Mouse (Mus musculus) midbrain, embryonic 15.5 days (tissue): ENCODE results near the gene Prim1. TPM values are rescaled to one million over a fixed set of nuclear protein-coding genes. Genes with fewer than 3 reads are reported as not detected.

Experiments used
- ATAC-seq: fragments of 200-750 bp; cut with Nextera tagmentation; replicated peaks from 2 replicates; pipeline ENCODE4 v1.8.0; 2017; ENCODE audit warnings: moderate TSS enrichment
- H3K27ac ChIP-seq: fragments of 300-500 bp; sonication (generic); 2 replicates; pipeline ENCODE4 v1.5.1; 2015; ENCODE audit warnings: mild to moderate bottlenecking, inconsistent platforms
- H3K27me3 ChIP-seq: fragments of 300-500 bp; sonication (generic); replicated peaks from 2 replicates; pipeline ENCODE4 v1.6.1; 2015; ENCODE audit warnings: inconsistent platforms
- H3K36me3 ChIP-seq: fragments of 300-500 bp; sonication (generic); replicated peaks from 2 replicates; pipeline ENCODE4 v1.6.1; 2015; ENCODE audit warnings: inconsistent platforms
- H3K4me1 ChIP-seq: fragments of 300-500 bp; sonication (generic); 2 replicates; pipeline ENCODE4 v1.6.1; 2015; ENCODE audit warnings: inconsistent platforms
- H3K4me2 ChIP-seq: fragments of 300-500 bp; sonication (generic); 2 replicates; pipeline ENCODE4 v1.6.1; 2015; ENCODE audit warnings: inconsistent platforms, mild to moderate bottlenecking, moderate library complexity
- H3K4me3 ChIP-seq: fragments of 300-500 bp; sonication (generic); 2 replicates; pipeline ENCODE4 v1.5.1; 2015; ENCODE audit warnings: mild to moderate bottlenecking, inconsistent platforms
- H3K9ac ChIP-seq: fragments of 300-500 bp; sonication (generic); 2 replicates; pipeline ENCODE4 v1.6.1; 2015; ENCODE audit warnings: mild to moderate bottlenecking, inconsistent platforms
- H3K9me3 ChIP-seq: fragments of 300-500 bp; sonication (generic); 2 replicates; pipeline ENCODE4 v1.6.1; 2016; ENCODE audit warnings: inconsistent platforms
- WGBS: fragments of 180-500 bp; shearing (Covaris S2); methylation state at CpG from one replicate; pipeline ENCODE4 v1.1.7; 2015; ENCODE audit warnings: mixed read lengths; 5-methylcytosine and 5-hydroxymethylcytosine counted together
- polyA plus RNA-seq: library from polyadenylated mRNA; unstranded; fragments of >200 nt; fragmentation: Nextera tagmentation; extraction: Ambion mirVana; gene quantifications from 2 replicates; pipeline ENCODE4 v1.2.1, GENCODE M21; 2015

The Prim1 gene
- polyA plus RNA-seq, 1 experiment from 2014 or later, result 37.2 TPM

DNA sequence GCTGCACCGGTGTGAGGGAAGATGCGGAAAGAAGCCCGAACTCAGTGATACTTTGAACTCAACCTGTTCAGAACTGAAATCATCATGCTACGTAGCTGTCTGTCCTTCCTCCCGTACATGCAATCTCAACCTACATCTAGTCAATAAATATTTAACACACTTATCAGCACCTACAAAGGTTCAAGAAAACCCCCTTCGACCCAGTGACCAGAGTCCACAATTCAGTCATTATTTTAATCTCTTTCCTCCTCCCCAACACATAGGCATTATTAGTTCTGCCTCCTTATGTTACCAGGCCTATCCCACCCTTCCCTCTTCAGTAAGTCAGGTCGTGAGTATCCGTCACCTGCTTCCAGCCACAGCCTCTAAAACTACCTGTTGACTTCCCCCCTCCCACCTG, 9.5 kb upstream of the Prim1 start:
- H3K4me2 ChIP-seq, result no peak overlapping the region
- no peak for ATAC-seq
- H3K4me1 ChIP-seq, result no peaks in the 10 kb centered on the region
- H3K36me3 ChIP-seq, result no peaks in the 10 kb centered on the region
- H3K27me3 ChIP-seq, result no peaks in the 10 kb centered on the region
- no peak overlapping the region for H3K4me3 ChIP-seq
- H3K9me3 ChIP-seq, result no peaks in the 10 kb centered on the region
- 88% methylated on average over 8 of the region's 8 CpGs for WGBS
- H3K27ac ChIP-seq, result no peak overlapping the region
- no peak overlapping the region for H3K9ac ChIP-seq

- Histone ChIP-seq H3K4me1 (no peaks in the 10 kb centered on the region), H3K4me3 (no peak within 1 kb of the TSS), H3K9ac (no peak within 1 kb of the TSS), H3K27me3 (no peaks in the 10 kb centered on the region), H3K9me3 (no peaks in the 10 kb centered on the region), H3K36me3 (no peaks in the 10 kb centered on the region), H3K27ac (no peak within 1 kb of the TSS), H3K4me2 (no peak within 1 kb of the TSS)
- no peak for ATAC-seq
- WGBS, result 91% methylated on average over 1 of the region's 1 CpGs
These were observed 7.5 kb upstream of the Prim1 start, which contains the start of gene Hsd17b6 for GRCm38 (mm10) chr10:128007446-128007845. Gene Hsd17b6 (minus strand): TSS chr10:128007611.

GRCm38 (mm10) chr10:128008207-128008889, 6.6 kb upstream of the Prim1 start:
- H3K27me3 ChIP-seq, result no peaks in the 10 kb centered on the region
- ATAC-seq, result peak; percentile 74
- 11% methylated on average over 4 of the region's 4 CpGs for WGBS

DNA sequence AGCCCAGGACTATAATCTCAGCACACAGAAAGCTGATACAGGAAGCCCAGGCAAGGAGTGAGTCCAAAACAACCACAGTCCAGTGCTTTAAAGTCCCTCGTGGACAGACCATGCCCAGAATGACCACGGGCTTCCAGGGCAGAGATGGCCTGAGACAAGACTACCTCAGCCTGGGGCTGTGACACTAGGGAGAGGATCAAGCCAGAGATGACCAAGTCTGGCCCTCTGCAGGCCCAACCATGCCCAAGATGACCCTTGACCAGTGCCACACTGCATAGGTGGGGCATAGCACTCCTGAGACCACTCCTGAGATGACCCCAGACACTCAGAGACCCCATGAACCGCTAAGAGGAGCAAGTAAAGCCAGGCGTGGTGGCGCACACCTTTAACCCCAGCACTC, 5.2 kb upstream of the Prim1 start:
- Histone ChIP-seq H3K27ac (no peak overlapping the region), H3K36me3 (no peaks in the 10 kb centered on the region), H3K4me2 (no peak overlapping the region), H3K9me3 (no peaks in the 10 kb centered on the region), H3K4me1 (no peaks in the 10 kb centered on the region), H3K9ac (no peak overlapping the region), H3K27me3 (no peaks in the 10 kb centered on the region), H3K4me3 (no peak overlapping the region)
- 81% methylated on average over 5 of the region's 5 CpGs for WGBS
- no peak for ATAC-seq

More at GRCm38 (mm10) chr10:128008207-128008889, 6.6 kb upstream of the Prim1 start:
- Histone ChIP-seq H3K36me3 (no peaks in the 10 kb centered on the region), H3K4me3 (no peak overlapping the region), H3K27ac (no peak overlapping the region), H3K9ac (no peak overlapping the region), H3K9me3 (no peaks in the 10 kb centered on the region), H3K4me2 (no peak overlapping the region), H3K4me1 (no peaks in the 10 kb centered on the region)

DNA sequence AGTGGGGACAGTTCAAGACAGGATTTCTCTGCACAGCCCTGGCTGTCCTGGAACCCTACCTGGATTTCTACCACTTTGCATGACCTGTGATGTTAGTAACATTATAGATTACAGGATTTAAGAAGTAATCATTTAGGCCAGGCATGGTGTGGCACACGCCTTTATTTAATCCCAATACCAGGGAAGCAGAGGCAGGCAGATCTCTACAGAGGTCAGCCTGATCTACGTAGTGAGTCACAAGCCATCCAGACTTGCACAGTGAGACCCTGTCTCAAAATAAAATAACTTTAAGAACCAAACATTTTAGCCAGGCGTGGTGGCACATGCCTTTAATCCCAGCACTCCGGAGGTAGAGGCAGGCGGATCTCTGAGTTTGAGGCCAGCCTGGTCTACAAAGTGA, 7.2 kb downstream of the Prim1 start:
- Histone ChIP-seq H3K4me2 (no peak overlapping the region), H3K9me3 (no peaks in the 10 kb centered on the region), H3K27ac (no peak overlapping the region), H3K4me3 (no peak overlapping the region), H3K36me3 (peaks cover 25% of the 10 kb centered on the region), H3K4me1 (no peaks in the 10 kb centered on the region), H3K27me3 (no peaks in the 10 kb centered on the region), H3K9ac (no peak overlapping the region)
- 92% methylated on average over 5 of the region's 5 CpGs for WGBS
- no peak for ATAC-seq

DNA sequence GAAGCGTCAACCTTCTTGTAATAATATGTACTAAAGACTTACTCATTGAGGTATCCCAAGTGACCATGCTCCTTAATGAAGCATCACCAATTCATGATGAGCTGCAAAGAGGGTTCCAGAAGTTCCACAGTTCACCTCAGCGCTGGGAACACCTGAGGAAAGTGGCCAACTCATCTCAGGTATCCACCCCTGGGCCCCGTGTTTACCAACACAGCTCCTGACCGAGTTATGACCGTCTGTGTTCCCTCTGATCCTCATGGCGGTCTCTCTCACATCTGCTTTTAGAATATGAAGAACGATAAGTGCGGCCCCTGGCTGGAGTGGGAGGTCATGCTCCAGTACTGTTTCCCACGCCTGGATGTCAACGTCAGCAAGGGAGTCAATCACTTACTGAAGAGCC, 8.5 kb downstream of the Prim1 start:
- 95% methylated on average over 10 of the region's 10 CpGs for WGBS
- Histone ChIP-seq H3K4me2 (no peak overlapping the region), H3K9me3 (no peaks in the 10 kb centered on the region), H3K36me3 (peaks cover 29% of the 10 kb centered on the region), H3K27me3 (no peaks in the 10 kb centered on the region), H3K4me1 (no peaks in the 10 kb centered on the region), H3K9ac (no peak overlapping the region), H3K4me3 (no peak overlapping the region), H3K27ac (no peak overlapping the region)
- ATAC-seq, result no peak

DNA sequence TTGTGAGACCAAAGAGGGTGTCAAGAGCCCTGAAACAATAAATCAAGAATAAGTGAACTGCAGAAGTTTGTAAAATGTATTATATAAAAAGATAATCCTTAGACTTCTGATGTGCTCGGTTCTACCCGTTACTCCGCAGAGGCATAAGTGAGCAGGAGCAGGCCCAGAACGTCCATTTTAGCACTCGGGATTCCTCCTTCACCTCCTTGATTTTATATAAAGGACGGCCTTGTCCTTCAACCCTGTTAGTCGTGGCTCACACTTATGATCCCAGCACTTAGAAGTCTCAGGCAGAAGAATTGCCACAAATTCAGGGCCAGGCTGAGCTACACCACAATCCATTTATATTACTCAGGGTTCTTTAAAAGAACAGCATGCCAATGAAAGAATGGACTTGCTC, 15.0 kb downstream of the Prim1 start:
- H3K27me3 ChIP-seq, result no peaks in the 10 kb centered on the region
- whole genome bisulfite sequencing, result 92% methylated on average over 7 of the region's 7 CpGs
- ATAC-seq, result no peak

DNA sequence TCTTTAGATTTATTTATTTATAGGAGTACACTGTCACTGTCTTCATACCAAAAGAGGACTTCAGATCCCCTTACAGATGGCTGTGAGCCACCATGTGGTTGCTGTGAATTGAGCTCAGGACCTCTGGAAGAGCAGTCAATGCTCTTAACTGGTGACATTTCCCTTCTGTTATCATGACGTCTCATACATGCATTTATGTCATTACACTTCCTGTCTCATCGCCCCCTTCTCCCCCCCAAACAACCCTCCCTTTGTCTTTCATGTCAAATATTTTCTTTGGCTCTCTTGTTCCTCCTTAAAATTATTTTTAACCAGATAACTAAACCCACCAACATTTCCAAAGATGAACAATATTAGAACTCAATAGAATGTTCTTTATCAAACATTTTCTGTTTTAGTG, 15.9 kb downstream of the Prim1 start:
- WGBS, result 82% methylated on average over 2 of the region's 2 CpGs
- H3K36me3 ChIP-seq, result peaks cover 18% of the 10 kb centered on the region
- peaks cover 6% of the 10 kb centered on the region for H3K4me1 ChIP-seq
- no peak overlapping the region for H3K27ac ChIP-seq
- no peaks in the 10 kb centered on the region for H3K9me3 ChIP-seq
- no peak for ATAC-seq
- H3K27me3 ChIP-seq, result no peaks in the 10 kb centered on the region
- no peak overlapping the region for H3K9ac ChIP-seq
- H3K4me2 ChIP-seq, result no peak overlapping the region
- no peak overlapping the region for H3K4me3 ChIP-seq

More for the DNA sequence above, 15.0 kb downstream of the Prim1 start:
- H3K36me3 ChIP-seq, result peaks cover 18% of the 10 kb centered on the region
- no peaks in the 10 kb centered on the region for H3K9me3 ChIP-seq
- H3K4me1 ChIP-seq, result peaks cover 5% of the 10 kb centered on the region
- no peak overlapping the region for H3K4me2 ChIP-seq
- no peak overlapping the region for H3K4me3 ChIP-seq
- H3K9ac ChIP-seq, result no peak overlapping the region
- no peak overlapping the region for H3K27ac ChIP-seq

GRCm38 (mm10) chr10:128036746-128037425, 21.9 kb downstream of the Prim1 start:
- Histone ChIP-seq H3K4me1 (peaks cover 35% of the 10 kb centered on the region), H3K36me3 (peaks cover 17% of the 10 kb centered on the region; the same call in 1 of the 2 replicates), H3K27ac (0 out of 2 replicates have a peak overlapping the region, but pooled peaks have one; percentile 93), H3K4me3 (peak overlapping the region; percentile 86), H3K9me3 (no peaks in the 10 kb centered on the region), H3K4me2 (peak overlapping the region; percentile 91), H3K9ac (peak overlapping the region; percentile 90), H3K27me3 (no peaks in the 10 kb centered on the region)
- no peak for ATAC-seq
- 4% methylated on average over 10 of the region's 10 CpGs for WGBS

GRCm38 (mm10) chr10:128037921-128038320, 23.0 kb downstream of the Prim1 start:
- WGBS, result 44% methylated on average over 3 of the region's 3 CpGs
- no peak overlapping the region for H3K9ac ChIP-seq

DNA sequence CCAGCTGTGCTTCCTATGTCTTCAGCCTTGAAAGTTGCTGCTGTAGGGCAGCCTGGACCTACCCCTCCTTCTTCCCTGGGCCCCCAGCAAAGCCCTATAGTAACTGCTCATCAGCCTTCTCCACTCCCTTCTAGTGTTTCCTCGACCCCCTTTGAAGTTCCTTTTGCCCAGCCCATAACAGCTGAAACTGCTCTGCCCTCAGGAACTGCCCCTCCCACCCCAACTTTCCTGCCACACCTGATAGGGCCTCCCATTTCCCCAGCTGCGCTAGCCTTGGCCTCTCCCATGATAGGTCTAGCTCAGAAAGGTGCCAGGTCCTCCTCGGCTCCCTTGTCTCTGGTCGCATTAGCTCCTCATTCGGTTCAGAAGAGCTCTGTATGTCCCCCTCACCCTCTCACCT, 24.2 kb downstream of the Prim1 start:
- ATAC-seq, result no peak
- Histone ChIP-seq H3K9ac (no peak overlapping the region), H3K27me3 (no peaks in the 10 kb centered on the region), H3K4me2 (no peak overlapping the region), H3K9me3 (no peaks in the 10 kb centered on the region), H3K4me3 (no peak overlapping the region), H3K4me1 (peaks cover 37% of the 10 kb centered on the region), H3K27ac (no peak overlapping the region), H3K36me3 (peaks cover 19% of the 10 kb centered on the region; the same call in 1 of the 2 replicates)
- WGBS, result 74% methylated on average over 5 of the region's 5 CpGs

More at GRCm38 (mm10) chr10:128037921-128038320, 23.0 kb downstream of the Prim1 start:
- Histone ChIP-seq H3K9me3 (no peaks in the 10 kb centered on the region), H3K27me3 (no peaks in the 10 kb centered on the region), H3K36me3 (peaks cover 17% of the 10 kb centered on the region; the same call in 1 of the 2 replicates), H3K4me3 (no peak overlapping the region), H3K27ac (no peak overlapping the region), H3K4me2 (peak overlapping the region; percentile 17), H3K4me1 (peaks cover 35% of the 10 kb centered on the region)
- no peak for ATAC-seq

DNA sequence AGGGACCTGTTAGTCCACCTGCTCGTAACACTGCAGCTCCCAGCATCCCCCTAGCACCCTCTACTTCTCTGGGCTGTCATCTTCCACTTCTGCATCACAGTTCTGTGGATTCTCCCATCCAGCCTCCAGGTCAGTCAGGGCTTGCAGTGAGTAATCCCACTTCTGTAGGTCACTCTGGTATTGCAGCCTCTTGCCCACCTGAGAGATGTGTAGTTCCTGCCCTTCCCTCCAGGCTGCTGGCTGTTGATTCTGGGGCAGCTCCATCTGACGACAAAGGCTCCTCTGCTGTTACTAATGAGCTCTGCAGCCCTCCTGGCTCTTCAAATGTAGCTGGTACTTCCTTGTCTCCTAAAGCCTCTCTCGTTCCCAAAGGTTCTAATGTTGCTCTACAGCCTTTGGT, 24.9 kb downstream of the Prim1 start:
- Histone ChIP-seq H3K27ac (no peak overlapping the region), H3K4me3 (no peak overlapping the region), H3K9me3 (no peaks in the 10 kb centered on the region), H3K4me2 (no peak overlapping the region), H3K9ac (no peak overlapping the region), H3K36me3 (peaks cover 19% of the 10 kb centered on the region; the same call in 1 of the 2 replicates), H3K27me3 (no peaks in the 10 kb centered on the region), H3K4me1 (peaks cover 35% of the 10 kb centered on the region)
- 87% methylated on average over 3 of the region's 3 CpGs for WGBS
- ATAC-seq, result no peak
